Mouse (Mus musculus): ENCODE measurements around the gene Ncapd3.
A peak's percentile ranks its signal among the peaks of the same experiment; 100 is the strongest.

Ncapd3 gene

DNA sequence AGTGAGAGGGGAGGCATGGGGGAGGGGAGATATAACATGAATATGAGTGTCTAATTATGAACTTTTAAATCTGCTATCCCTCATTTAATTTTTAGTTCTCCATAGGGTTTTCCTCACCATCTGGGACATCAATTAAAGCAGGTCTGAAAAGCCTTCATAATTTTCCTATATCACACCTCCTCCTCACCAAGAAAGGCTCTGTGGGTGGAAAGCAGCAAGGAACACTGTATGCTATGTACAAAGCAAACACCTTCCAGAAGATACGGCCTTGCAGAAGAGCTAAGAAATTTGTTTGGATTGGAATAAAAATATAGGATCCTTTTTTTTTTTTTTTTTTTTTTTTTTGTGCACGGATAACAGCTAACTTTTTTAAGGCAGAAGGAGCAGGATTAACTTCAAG, 94.0 kb downstream of the Ncapd3 start:
- DNase-seq (ENCODE audit: low read depth, low spot score), result no peak

DNA sequence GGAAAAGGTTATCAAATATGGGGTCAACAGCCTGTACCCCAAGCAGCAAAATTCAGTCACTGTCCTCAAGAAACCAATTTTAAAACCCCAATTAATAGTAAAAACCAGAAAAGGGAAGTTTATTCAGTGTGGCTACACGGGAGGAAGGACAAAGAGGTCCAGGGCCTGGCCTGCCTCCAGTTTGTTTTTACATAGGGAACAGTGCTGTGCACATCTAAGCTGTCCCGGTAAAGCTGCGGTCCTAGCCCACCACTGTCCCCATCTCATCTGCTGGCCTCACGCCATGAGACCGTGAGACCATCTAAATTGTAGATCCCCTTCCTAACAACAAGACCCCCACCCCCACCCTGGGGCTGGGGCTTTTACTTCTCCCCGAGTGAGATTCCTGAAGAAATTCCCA, 95.5 kb downstream of the Ncapd3 start:
- no peak for DNase-seq (ENCODE audit: low read depth, low spot score)

DNA sequence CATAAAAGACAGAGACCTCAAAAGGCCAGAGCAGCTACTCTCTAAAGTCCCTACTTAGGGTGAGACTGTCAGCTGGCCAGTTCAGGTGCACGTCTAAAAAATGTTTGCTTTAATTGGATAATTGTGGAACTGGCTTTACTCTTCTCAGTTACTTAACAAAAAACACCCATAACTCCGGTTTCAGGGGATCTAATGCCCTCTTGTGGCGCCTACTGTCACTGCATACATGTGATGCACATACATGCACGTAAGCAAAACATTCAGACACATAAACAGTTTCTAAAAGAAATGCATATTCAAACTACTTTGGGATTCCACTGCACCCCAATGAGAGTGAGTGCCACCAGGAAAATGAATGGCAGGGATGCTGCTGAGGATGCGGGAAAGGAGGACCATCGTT, 96.6 kb downstream of the Ncapd3 start:
- peak; percentile 71 for DNase-seq (ENCODE audit: low read depth, low spot score)

DNA sequence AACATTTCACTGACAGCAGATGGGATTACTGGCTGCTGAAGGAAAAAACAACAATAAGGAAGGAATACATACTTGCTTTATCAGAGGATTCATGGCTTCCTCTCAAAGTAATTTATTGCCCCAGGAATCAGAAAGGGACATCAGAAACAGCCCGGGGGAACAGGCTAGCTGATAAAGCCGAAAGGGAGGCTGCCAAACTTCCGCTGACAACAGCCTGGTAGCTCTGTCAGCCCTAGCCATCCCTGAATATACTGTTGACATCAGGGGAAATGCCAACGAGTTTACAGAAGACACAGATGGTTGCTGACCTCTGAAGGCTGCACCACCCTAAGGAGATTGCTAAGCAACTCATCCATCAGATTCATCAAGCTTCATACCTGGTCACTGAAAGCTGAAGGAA, 98.7 kb downstream of the Ncapd3 start:
- DNase-seq (ENCODE audit: low read depth, low spot score), result no peak

DNA sequence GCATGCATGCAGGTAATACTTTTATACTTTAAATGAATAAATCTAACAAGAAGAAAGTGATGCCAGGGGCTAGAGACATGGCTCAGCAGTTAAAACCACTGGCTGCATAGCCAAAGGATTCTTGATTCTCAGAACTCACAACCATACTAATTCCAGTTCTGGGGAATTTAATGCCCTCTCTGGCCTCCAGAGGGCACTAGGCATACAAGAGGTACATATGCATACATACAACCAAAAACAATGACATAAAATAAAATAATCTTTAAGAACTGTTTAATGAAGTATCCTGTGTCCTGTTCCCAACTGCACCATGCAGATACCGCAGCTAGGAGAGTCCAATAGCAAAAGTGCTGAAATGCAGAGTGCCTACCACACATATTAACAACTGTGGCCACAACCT, 104.4 kb downstream of the Ncapd3 start:
- DNase-seq (ENCODE audit: low read depth, low spot score), result peak; percentile 40

GRCm38 (mm10) chr9:27135372-27135771, 105.4 kb downstream of the Ncapd3 start:
- no peak for DNase-seq (ENCODE audit: low read depth, low spot score)

- DNase-seq (ENCODE audit: low read depth, low spot score), result no peak
Measured at GRCm38 (mm10) chr9:27136651-27137050, 106.7 kb downstream of the Ncapd3 start.

- no peak for DNase-seq (ENCODE audit: low read depth, low spot score)
Measured at GRCm38 (mm10) chr9:27140432-27141065, 110.6 kb downstream of the Ncapd3 start.

DNA sequence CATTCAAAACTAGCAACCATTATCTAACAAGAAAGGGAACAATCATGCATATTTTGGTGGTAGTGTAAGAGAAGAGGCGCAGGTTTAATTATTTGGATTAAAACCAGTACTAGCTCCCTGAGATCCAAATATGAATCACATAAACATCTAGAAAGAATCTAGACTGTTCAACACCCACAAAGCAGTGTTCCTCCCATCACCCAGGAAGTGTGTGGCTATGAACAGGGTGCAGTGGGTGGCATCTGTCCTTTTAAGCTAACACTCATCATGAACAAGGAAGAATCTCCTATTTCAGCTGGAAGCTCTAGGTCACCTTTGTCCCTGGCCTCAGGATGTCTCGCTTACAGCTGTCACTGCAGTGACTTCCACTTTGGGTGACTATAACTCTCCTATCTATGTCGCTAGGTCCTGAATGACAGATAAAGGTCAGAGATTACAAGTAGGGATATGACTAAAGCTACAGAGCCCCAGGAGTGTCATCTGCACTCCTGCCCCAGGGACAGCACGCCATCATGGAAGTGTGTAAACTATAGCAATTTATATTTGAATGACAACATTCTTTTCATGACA, 114.4 kb downstream of the Ncapd3 start:
- DNase-seq (ENCODE audit: low read depth, low spot score), result no peak

All from R1 (cell line).